Mouse (Mus musculus): ENCODE data around the gene Lrriq1. TPM values are rescaled to one million over a fixed set of nuclear protein-coding genes. Genes with fewer than 3 reads are reported as not detected.

Lrriq1 gene
- polyA plus RNA-seq, 1 experiment: not detected

GRCm38 (mm10) chr10:103141532-103141931, 94.6 kb downstream of the Lrriq1 start:
- no peaks in the 10 kb centered on the region for H3K4me1 ChIP-seq (ENCODE audit: control insufficient read depth, insufficient read depth, low read length)
- no peak overlapping the region for H3K4me3 ChIP-seq (ENCODE audit: insufficient read depth, low read length)
- TF ChIP-seq CTCF (IDR thresholded peaks at IDR 0.05; ENCODE audit: low read depth, low read length): no peak
- no peak for TF ChIP-seq POLR2A (IDR thresholded peaks at IDR 0.05; ENCODE audit: borderline replicate concordance, low read depth, low read length)
- H3K27ac ChIP-seq (ENCODE audit: insufficient read depth, low read depth, low read length): no peak overlapping the region

- TF ChIP-seq CTCF (IDR thresholded peaks at IDR 0.05; ENCODE audit: low read depth, low read length) (no peak), POLR2A (IDR thresholded peaks at IDR 0.05; ENCODE audit: borderline replicate concordance, low read depth, low read length) (no peak)
- no peak overlapping the region for H3K27ac ChIP-seq (ENCODE audit: insufficient read depth, low read depth, low read length)
- no peaks in the 10 kb centered on the region for H3K4me1 ChIP-seq (ENCODE audit: control insufficient read depth, insufficient read depth, low read length)
Observed at GRCm38 (mm10) chr10:103140609-103141008, 95.5 kb downstream of the Lrriq1 start.

GRCm38 (mm10) chr10:103114629-103115028, 121.5 kb downstream of the Lrriq1 start:
- H3K4me3 ChIP-seq (ENCODE audit: insufficient read depth, low read length): no peak overlapping the region
- no peaks in the 10 kb centered on the region for H3K4me1 ChIP-seq (ENCODE audit: control insufficient read depth, insufficient read depth, low read length)
- no peak overlapping the region for H3K27ac ChIP-seq (ENCODE audit: insufficient read depth, low read depth, low read length)
- TF ChIP-seq POLR2A (IDR thresholded peaks at IDR 0.05; ENCODE audit: borderline replicate concordance, low read depth, low read length): no peak
- no peak for TF ChIP-seq CTCF (IDR thresholded peaks at IDR 0.05; ENCODE audit: low read depth, low read length)

More at GRCm38 (mm10) chr10:103140609-103141008, 95.5 kb downstream of the Lrriq1 start:
- no peak overlapping the region for H3K4me3 ChIP-seq (ENCODE audit: insufficient read depth, low read length)

- TF ChIP-seq POLR2A (IDR thresholded peaks at IDR 0.05; ENCODE audit: borderline replicate concordance, low read depth, low read length): no peak
- no peak for TF ChIP-seq CTCF (IDR thresholded peaks at IDR 0.05; ENCODE audit: low read depth, low read length)
- Histone ChIP-seq H3K27ac (ENCODE audit: insufficient read depth, low read depth, low read length) (no peak overlapping the region), H3K4me3 (ENCODE audit: insufficient read depth, low read length) (no peak overlapping the region), H3K4me1 (ENCODE audit: control insufficient read depth, insufficient read depth, low read length) (no peaks in the 10 kb centered on the region)
Observed at GRCm38 (mm10) chr10:103108090-103108489, 128.0 kb downstream of the Lrriq1 start.

GRCm38 (mm10) chr10:103086101-103086500, 150.0 kb downstream of the Lrriq1 start:
- Histone ChIP-seq H3K4me1 (ENCODE audit: control insufficient read depth, insufficient read depth, low read length) (no peaks in the 10 kb centered on the region), H3K4me3 (ENCODE audit: insufficient read depth, low read length) (no peak overlapping the region), H3K27ac (ENCODE audit: insufficient read depth, low read depth, low read length) (no peak overlapping the region)
- TF ChIP-seq POLR2A (IDR thresholded peaks at IDR 0.05; ENCODE audit: borderline replicate concordance, low read depth, low read length) (no peak), CTCF (IDR thresholded peaks at IDR 0.05; ENCODE audit: low read depth, low read length) (no peak)

GRCm38 (mm10) chr10:103049593-103049992, 186.5 kb downstream of the Lrriq1 start:
- TF ChIP-seq POLR2A (IDR thresholded peaks at IDR 0.05; ENCODE audit: borderline replicate concordance, low read depth, low read length) (no peak), CTCF (IDR thresholded peaks at IDR 0.05; ENCODE audit: low read depth, low read length) (no peak)
- Histone ChIP-seq H3K27ac (ENCODE audit: insufficient read depth, low read depth, low read length) (no peak overlapping the region), H3K4me3 (ENCODE audit: insufficient read depth, low read length) (no peak overlapping the region), H3K4me1 (ENCODE audit: control insufficient read depth, insufficient read depth, low read length) (no peaks in the 10 kb centered on the region)

- no peak overlapping the region for H3K4me3 ChIP-seq (ENCODE audit: insufficient read depth, low read length)
- TF ChIP-seq CTCF (IDR thresholded peaks at IDR 0.05; ENCODE audit: low read depth, low read length) (no peak), POLR2A (IDR thresholded peaks at IDR 0.05; ENCODE audit: borderline replicate concordance, low read depth, low read length) (no peak)
Observed at GRCm38 (mm10) chr10:103046623-103047022, 189.5 kb downstream of the Lrriq1 start.

GRCm38 (mm10) chr10:103045019-103045418, 191.1 kb downstream of the Lrriq1 start:
- no peak overlapping the region for H3K4me3 ChIP-seq (ENCODE audit: insufficient read depth, low read length)
- no peak overlapping the region for H3K27ac ChIP-seq (ENCODE audit: insufficient read depth, low read depth, low read length)
- no peaks in the 10 kb centered on the region for H3K4me1 ChIP-seq (ENCODE audit: control insufficient read depth, insufficient read depth, low read length)
- TF ChIP-seq POLR2A (IDR thresholded peaks at IDR 0.05; ENCODE audit: borderline replicate concordance, low read depth, low read length): no peak
- no peak for TF ChIP-seq CTCF (IDR thresholded peaks at IDR 0.05; ENCODE audit: low read depth, low read length)

More at GRCm38 (mm10) chr10:103046623-103047022, 189.5 kb downstream of the Lrriq1 start:
- Histone ChIP-seq H3K4me1 (ENCODE audit: control insufficient read depth, insufficient read depth, low read length) (no peaks in the 10 kb centered on the region), H3K27ac (ENCODE audit: insufficient read depth, low read depth, low read length) (no peak overlapping the region)

- Histone ChIP-seq H3K4me3 (ENCODE audit: insufficient read depth, low read length) (no peak overlapping the region), H3K4me1 (ENCODE audit: control insufficient read depth, insufficient read depth, low read length) (no peaks in the 10 kb centered on the region), H3K27ac (ENCODE audit: insufficient read depth, low read depth, low read length) (no peak overlapping the region)
- TF ChIP-seq CTCF (IDR thresholded peaks at IDR 0.05; ENCODE audit: low read depth, low read length): no peak
Observed at GRCm38 (mm10) chr10:103035002-103035640, 201.0 kb downstream of the Lrriq1 start.

GRCm38 (mm10) chr10:103030931-103031330, 205.2 kb downstream of the Lrriq1 start:
- Histone ChIP-seq H3K27ac (ENCODE audit: insufficient read depth, low read depth, low read length) (no peak overlapping the region), H3K4me3 (ENCODE audit: insufficient read depth, low read length) (no peak overlapping the region), H3K4me1 (ENCODE audit: control insufficient read depth, insufficient read depth, low read length) (peaks cover 2% of the 10 kb centered on the region; the same call in 1 of the 2 replicates)
- TF ChIP-seq POLR2A (IDR thresholded peaks at IDR 0.05; ENCODE audit: borderline replicate concordance, low read depth, low read length) (no peak), CTCF (IDR thresholded peaks at IDR 0.05; ENCODE audit: low read depth, low read length) (no peak)

Measured in bone marrow macrophage, adult 2 months (primary cell).